Mouse (Mus musculus): ENCODE data around the gene Rsph3a. TPM values are rescaled to one million over a fixed set of nuclear protein-coding genes. Genes with fewer than 3 reads are reported as not detected.
"Not testable (repeated sequence)": the region's sequence is repeated elsewhere in the genome, so short reads cannot be mapped to it uniquely, and the experiment has no call there.

Rsph3a gene
- 47.1 and 54.6 TPM in 2 replicates for polyA plus RNA-seq (2012; rRNA removed)

DNA sequence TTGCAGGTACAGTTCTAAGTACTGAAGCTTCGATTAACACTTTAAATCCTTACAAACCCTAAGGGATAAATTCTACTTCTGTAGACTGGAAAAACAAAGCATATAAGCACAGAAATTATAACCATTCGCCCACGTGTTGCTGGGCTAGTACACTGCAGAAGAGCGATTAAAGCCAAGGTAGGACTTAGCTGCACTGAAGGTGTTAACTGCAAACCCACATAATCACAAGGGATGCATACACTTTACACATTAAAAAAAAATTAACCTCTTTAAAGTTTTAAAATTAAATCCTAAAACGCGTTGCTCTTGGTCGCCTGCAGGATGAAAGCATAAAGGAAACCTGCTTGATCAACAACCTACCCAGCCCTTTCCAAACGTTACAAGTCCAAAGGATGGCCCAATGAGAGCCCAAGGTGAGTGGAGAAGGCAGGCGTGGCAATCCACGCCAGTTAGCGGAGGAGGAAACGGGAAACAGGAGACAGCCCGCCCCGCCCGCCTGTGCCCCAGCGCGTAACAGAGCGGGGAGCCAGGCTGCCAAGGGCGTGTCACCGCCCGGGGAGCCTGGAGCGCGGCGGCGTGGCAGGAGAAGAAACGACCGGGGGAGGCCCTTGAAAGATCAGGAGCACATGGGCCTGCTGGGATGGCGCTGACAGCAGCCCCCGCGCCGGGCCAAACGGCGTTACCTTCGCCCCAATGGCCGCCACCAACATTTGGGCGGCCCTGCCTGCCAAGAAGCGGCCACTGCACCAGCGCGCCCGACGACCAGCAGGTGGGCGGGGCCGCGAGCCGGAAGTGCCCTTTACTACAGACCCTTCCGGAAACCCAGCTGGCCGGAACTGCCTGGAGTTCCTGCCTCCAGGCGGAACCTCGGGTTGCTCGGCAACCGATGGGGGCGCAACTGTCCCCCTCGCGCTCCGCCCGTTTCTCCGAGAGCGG is at the start of gene Rsph3a:
Rsph3a (plus strand) TSS at position 498 of the 936 bp plus-strand sequence.
- not testable (repeated sequence) for H3K27me3 ChIP-seq (ENCODE audit: control insufficient read depth, insufficient read depth, low read length); H3K4me1 ChIP-seq (replicated peaks; ENCODE audit: control insufficient read depth, insufficient read depth, low read length); H3K36me3 ChIP-seq (ENCODE audit: control insufficient read depth, insufficient read depth, low read length)
- Histone ChIP-seq H3K4me3 (ENCODE audit: control insufficient read depth, insufficient read depth, low read length) (peak within 1 kb of the TSS; percentile 73), H3K27ac (ENCODE audit: control insufficient read depth, insufficient read depth, low read length) (0 out of 2 replicates have a peak within 1 kb of the TSS, but pooled peaks have one; percentile 10)
- 1% methylated on average over 58 of the region's 58 CpGs for WGBS
- DNase-seq: peak; percentile 70

DNA sequence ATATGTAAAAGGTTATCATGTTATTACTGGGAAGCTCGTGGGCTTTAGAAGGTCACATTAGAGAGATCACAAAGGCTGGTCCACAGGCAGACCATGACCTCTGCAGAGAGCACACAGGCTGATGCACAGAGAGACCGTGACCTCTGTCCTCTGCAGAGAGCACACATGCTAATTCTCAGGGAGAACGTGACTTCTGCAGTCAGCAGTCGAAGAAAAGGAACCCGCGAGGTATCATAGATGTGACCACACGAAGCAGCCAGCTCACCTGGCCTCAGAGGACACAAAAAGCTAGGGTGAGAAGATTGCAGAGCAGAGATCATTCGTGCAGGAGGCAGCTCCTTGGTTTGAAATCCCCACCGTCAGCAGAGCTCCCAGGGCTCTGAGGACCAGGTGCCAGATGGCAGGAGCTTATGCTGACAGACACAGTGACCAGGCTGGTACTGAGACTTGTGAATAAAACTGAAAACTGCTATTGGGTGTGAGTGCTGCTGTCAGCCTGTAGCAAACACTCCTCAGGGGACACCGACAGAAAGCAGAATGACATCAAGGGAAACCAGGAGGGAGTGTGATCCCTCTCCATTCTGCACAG is 49.3 kb upstream of the Rsph3a start:
- H3K4me3 ChIP-seq (ENCODE audit: control insufficient read depth, insufficient read depth, low read length): no peak overlapping the region
- H3K27ac ChIP-seq (ENCODE audit: control insufficient read depth, insufficient read depth, low read length): no peak overlapping the region
- DNase-seq: no peak
- WGBS: 68% methylated on average over 10 of the region's 10 CpGs
- no peaks in the 10 kb centered on the region for H3K27me3 ChIP-seq (ENCODE audit: control insufficient read depth, insufficient read depth, low read length)
- TF ChIP-seq CTCF (IDR thresholded peaks at IDR 0.05; ENCODE audit: borderline replicate concordance, control insufficient read depth, extremely low read depth, insufficient read depth, low read length, poor library complexity) (no peak), POLR2A (IDR thresholded peaks at IDR 0.05; ENCODE audit: control insufficient read depth, extremely low read depth, insufficient read depth, low read length, poor library complexity) (no peak)
- no peaks in the 10 kb centered on the region for H3K36me3 ChIP-seq (ENCODE audit: control insufficient read depth, insufficient read depth, low read length)
- H3K4me1 ChIP-seq (replicated peaks; ENCODE audit: control insufficient read depth, insufficient read depth, low read length): peaks cover 16% of the 10 kb centered on the region

DNA sequence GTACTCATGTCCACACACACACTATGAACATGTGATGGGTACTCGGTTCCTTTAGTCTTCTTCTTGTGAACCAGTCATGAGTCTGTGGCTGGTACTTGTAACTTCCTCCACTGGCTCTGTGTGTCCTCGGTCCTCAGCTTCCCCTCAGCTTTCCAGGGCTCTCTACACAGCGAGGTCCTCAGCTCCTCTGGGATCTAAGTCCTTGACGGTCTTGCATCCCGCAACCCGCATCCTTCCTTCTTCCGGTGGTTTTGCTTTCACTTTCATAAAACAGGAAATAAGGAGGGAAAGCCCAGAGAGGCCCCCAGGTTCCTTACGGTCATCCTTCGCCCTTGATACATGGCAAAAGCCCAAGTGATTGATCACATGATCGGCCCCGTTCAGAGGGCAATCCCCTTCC is 48.3 kb upstream of the Rsph3a start:
- 36% methylated on average over 11 of the region's 11 CpGs for WGBS
- no peak for TF ChIP-seq CTCF (IDR thresholded peaks at IDR 0.05; ENCODE audit: borderline replicate concordance, control insufficient read depth, extremely low read depth, insufficient read depth, low read length, poor library complexity)
- TF ChIP-seq POLR2A (IDR thresholded peaks at IDR 0.05; ENCODE audit: control insufficient read depth, extremely low read depth, insufficient read depth, low read length, poor library complexity): no peak
- no peak for DNase-seq
- H3K4me3 ChIP-seq (ENCODE audit: control insufficient read depth, insufficient read depth, low read length): peak overlapping the region; percentile 53
- no peaks in the 10 kb centered on the region for H3K27me3 ChIP-seq (ENCODE audit: control insufficient read depth, insufficient read depth, low read length)
- no peak overlapping the region for H3K27ac ChIP-seq (ENCODE audit: control insufficient read depth, insufficient read depth, low read length)
- no peaks in the 10 kb centered on the region for H3K36me3 ChIP-seq (ENCODE audit: control insufficient read depth, insufficient read depth, low read length)
- peaks cover 18% of the 10 kb centered on the region for H3K4me1 ChIP-seq (replicated peaks; ENCODE audit: control insufficient read depth, insufficient read depth, low read length)

GRCm38 (mm10) chr17:7897756-7898155 is 47.7 kb upstream of the Rsph3a start:
- H3K27me3 ChIP-seq (ENCODE audit: control insufficient read depth, insufficient read depth, low read length): no peaks in the 10 kb centered on the region
- no peak for TF ChIP-seq CTCF (IDR thresholded peaks at IDR 0.05; ENCODE audit: borderline replicate concordance, control insufficient read depth, extremely low read depth, insufficient read depth, low read length, poor library complexity)
- no peak for TF ChIP-seq POLR2A (IDR thresholded peaks at IDR 0.05; ENCODE audit: control insufficient read depth, extremely low read depth, insufficient read depth, low read length, poor library complexity)
- H3K4me3 ChIP-seq (ENCODE audit: control insufficient read depth, insufficient read depth, low read length): no peak overlapping the region
- 34% methylated on average over 4 of the region's 4 CpGs for WGBS
- H3K36me3 ChIP-seq (ENCODE audit: control insufficient read depth, insufficient read depth, low read length): no peaks in the 10 kb centered on the region
- H3K27ac ChIP-seq (ENCODE audit: control insufficient read depth, insufficient read depth, low read length): no peak overlapping the region
- H3K4me1 ChIP-seq (replicated peaks; ENCODE audit: control insufficient read depth, insufficient read depth, low read length): peaks cover 20% of the 10 kb centered on the region
- no peak for DNase-seq

GRCm38 (mm10) chr17:7899233-7899632 is 46.2 kb upstream of the Rsph3a start:
- Histone ChIP-seq H3K27me3 (ENCODE audit: control insufficient read depth, insufficient read depth, low read length) (no peaks in the 10 kb centered on the region), H3K4me3 (ENCODE audit: control insufficient read depth, insufficient read depth, low read length) (no peak overlapping the region), H3K27ac (ENCODE audit: control insufficient read depth, insufficient read depth, low read length) (no peak overlapping the region), H3K36me3 (ENCODE audit: control insufficient read depth, insufficient read depth, low read length) (no peaks in the 10 kb centered on the region), H3K4me1 (replicated peaks; ENCODE audit: control insufficient read depth, insufficient read depth, low read length) (peaks cover 20% of the 10 kb centered on the region)
- TF ChIP-seq POLR2A (IDR thresholded peaks at IDR 0.05; ENCODE audit: control insufficient read depth, extremely low read depth, insufficient read depth, low read length, poor library complexity): no peak
- no peak for TF ChIP-seq CTCF (IDR thresholded peaks at IDR 0.05; ENCODE audit: borderline replicate concordance, control insufficient read depth, extremely low read depth, insufficient read depth, low read length, poor library complexity)
- no peak for DNase-seq
- WGBS: 91% methylated on average over 6 of the region's 6 CpGs

GRCm38 (mm10) chr17:7899961-7900360 is 45.5 kb upstream of the Rsph3a start:
- H3K4me3 ChIP-seq (ENCODE audit: control insufficient read depth, insufficient read depth, low read length): no peak overlapping the region
- no peak for DNase-seq
- no peak for TF ChIP-seq CTCF (IDR thresholded peaks at IDR 0.05; ENCODE audit: borderline replicate concordance, control insufficient read depth, extremely low read depth, insufficient read depth, low read length, poor library complexity)
- no peak for TF ChIP-seq POLR2A (IDR thresholded peaks at IDR 0.05; ENCODE audit: control insufficient read depth, extremely low read depth, insufficient read depth, low read length, poor library complexity)
- no peak overlapping the region for H3K27ac ChIP-seq (ENCODE audit: control insufficient read depth, insufficient read depth, low read length)
- no peaks in the 10 kb centered on the region for H3K27me3 ChIP-seq (ENCODE audit: control insufficient read depth, insufficient read depth, low read length)
- no peaks in the 10 kb centered on the region for H3K36me3 ChIP-seq (ENCODE audit: control insufficient read depth, insufficient read depth, low read length)
- WGBS: 97% methylated on average over 4 of the region's 4 CpGs
- peaks cover 20% of the 10 kb centered on the region for H3K4me1 ChIP-seq (replicated peaks; ENCODE audit: control insufficient read depth, insufficient read depth, low read length)
